Mouse (Mus musculus): ENCODE results near the gene Dus3l.
A peak's percentile ranks its signal among the peaks of the same experiment; 100 is the strongest.

The Dus3l gene

DNA sequence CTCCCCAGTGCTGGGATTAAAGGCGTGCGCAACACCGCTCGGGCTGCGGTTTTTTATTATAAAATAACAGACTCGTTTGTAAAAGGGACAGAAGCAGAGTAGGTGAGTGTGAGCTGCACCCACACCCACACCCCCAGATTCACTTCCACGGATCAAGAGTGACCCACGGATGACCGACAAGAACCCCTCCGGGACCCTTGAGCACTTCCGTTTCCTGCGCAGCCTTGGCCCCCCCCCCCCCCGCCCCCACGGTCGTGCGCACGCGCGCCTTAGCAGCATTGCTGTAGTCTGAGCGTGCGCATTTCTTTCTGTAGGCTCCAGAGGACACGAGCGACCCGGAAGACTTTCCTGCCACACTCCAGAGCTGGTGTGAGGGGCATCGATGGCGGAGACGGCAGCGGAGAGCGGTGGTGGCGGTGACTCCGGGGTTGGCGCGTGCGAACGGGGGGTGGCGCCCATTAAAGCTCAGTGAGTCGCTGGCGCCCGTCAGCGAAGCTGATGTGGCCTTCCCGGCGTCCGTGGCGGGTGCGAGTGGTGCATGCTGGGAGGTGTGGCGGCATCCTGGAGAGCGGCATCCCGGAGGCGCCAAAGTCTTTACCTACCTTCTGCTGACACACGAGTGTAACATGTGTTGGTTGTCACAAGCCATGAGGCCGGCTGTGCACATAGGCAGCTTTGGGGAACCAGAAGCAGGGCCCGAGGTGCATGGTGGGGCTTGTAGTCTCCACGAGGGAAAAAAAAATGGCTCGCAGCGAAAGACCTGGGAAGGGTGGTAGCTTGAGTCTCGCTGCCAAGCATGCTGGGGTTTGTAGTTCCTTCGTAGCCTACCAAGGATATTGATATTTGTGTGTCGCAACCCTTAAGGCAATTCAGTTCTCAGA, at the start of gene Dus3l:
Dus3l (plus strand) TSS at position 284 of the 881 bp plus-strand sequence.
- peak; percentile 94 for DNase-seq (ENCODE audit: low read depth)

DNA sequence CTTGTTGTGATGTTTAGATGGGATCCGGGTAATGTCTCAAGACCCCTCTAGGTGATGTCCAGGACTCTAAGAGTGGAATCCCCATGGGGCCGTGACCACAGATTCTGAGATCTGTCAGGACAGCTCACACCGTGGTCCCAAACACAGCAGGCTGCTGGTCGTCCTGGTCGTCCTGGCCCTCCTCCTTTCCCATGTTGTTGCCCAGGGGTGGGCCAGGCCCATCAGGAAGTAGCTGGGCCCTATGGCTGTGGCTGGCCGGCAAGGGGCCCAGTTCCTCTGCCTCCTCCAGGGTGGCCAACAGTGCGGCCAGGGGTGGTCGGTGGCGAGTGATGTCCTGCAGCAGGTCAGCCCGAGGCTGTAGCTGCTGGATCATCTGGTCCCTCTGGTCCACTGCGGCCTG, 49.2 kb upstream of the Dus3l start:
- DNase-seq (ENCODE audit: low read depth): no peak

DNA sequence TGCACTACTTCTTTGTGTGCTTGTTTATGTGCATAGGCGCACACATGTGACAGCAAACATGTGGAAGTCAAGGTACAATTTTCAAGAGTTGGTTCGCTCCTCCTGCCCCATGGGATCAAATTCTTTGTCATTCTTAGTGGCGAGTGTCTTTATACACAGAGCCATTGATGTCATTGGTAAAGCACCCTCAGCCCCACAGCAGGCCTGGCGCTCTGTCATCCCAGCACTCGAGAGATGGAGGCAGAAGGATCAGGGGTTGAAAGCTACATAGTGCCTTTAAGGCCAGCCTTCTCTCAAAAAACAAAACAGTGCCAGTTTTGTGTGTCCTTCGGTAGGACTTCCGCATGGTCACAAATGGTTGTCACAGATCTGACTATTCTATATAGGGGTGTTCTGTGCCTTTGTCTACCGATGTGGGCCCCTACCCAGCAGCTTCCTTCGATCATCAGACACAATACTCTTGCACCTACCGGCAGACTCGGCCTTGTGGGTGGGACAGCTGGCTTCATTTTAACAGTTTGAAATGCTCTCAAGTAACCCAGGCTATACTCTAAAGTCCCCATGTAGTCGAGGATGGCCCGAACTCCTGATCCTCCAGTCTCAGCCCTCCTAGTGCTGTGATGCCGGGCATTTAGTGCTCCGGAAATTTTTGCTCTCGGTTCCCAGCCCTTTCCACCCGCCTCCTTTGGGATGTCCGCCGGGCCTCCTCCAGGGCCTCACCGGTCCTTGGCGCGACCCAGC, 48.5 kb upstream of the Dus3l start:
- DNase-seq (ENCODE audit: low read depth): peak; percentile 37

DNA sequence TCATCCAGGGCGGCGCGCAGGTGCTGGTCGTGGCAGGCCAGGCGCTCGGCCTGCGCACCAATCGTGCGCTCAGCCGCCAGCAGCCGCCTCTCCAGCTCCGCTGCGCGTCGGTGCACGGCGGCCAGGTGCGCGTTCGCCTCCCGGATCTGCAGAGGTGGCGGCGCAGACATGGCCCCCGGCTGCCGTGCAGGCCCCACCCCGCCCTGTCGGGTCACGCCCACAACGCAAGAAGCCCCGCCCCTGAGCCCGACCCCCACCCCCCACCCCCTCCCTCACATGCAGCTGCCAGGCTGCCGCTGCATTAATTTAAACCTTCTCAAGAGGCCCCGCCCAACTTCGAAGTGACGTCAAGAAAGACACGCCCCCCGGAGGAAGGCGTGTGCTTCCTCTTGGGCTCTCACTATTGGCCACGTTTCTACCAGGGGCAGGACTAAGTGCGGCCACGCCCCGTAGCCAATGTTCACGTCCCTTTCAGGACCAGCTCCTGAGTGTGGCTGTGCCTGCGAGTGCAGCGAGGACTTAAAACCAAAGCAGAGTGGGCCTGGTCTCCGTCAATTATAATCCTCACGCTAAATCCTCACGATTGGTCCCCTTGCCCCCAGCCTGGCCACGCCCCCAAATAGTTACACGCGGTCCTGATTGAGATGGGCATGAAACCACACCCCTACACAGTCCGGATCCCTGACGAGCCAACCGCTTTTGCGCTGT, 47.7 kb upstream of the Dus3l start:
- peak; percentile 100 for DNase-seq (ENCODE audit: low read depth)

DNA sequence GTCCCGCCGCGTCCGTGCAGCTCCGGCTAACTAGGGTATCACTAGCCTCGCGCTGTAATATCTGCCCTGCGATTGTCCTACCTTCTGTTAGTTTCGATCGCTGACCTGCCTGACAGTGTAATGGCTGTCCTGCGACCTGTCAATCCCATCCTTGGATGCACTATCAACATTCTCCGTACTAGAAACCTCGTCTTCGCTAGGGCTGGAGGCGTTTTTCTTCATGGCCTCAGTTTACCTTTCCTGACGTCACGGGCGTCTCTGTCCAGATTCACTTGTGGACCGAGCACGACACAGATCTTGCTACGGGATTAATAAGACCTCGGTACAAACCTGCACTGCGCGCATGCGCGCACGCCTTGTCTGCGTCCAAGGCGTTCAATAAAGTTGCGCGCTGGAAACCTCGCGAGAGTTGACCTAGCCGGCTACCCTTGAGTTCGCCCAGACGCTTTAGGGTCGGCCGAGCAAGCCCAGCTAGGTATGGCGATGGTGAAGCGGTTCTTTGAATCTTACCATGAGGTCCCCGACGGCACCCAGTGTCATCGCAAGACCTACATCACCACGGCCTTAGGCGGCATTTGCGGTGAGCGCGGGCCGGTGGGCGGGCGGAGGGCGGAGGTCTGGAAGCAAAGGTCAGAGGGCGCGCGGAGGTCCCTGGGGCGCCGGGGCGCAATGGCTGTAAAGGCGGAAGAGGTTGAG, 47.0 kb upstream of the Dus3l start, which contains the start of the genes Ndufa11 and Vmac:
Ndufa11 (plus strand) TSS at position 405 of the 696 bp plus-strand sequence.
Vmac (minus strand) TSS at position 660 of the 696 bp plus-strand sequence.
- peak; percentile 99 for DNase-seq (ENCODE audit: low read depth)

DNA sequence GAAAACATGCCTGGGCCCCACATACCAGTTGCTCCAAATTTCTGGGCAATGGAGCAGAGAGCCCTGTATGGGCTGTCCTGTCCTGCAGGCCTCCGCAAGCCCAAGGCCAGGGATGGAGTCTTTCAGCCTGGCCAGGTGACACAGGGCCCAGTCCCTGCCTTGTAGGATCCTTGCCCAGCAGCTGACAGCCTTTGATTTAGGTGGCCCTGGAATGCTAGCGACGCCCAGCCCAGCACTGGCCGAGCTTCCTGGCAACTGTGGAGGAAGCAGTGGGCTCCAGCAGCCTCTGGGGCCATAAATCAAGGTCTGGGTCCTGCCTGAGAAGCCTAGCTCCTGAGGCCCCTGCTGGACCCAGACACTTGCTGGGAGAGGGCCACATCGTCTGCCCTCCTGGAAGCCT, 42.1 kb upstream of the Dus3l start:
- no peak for DNase-seq (ENCODE audit: low read depth)

DNA sequence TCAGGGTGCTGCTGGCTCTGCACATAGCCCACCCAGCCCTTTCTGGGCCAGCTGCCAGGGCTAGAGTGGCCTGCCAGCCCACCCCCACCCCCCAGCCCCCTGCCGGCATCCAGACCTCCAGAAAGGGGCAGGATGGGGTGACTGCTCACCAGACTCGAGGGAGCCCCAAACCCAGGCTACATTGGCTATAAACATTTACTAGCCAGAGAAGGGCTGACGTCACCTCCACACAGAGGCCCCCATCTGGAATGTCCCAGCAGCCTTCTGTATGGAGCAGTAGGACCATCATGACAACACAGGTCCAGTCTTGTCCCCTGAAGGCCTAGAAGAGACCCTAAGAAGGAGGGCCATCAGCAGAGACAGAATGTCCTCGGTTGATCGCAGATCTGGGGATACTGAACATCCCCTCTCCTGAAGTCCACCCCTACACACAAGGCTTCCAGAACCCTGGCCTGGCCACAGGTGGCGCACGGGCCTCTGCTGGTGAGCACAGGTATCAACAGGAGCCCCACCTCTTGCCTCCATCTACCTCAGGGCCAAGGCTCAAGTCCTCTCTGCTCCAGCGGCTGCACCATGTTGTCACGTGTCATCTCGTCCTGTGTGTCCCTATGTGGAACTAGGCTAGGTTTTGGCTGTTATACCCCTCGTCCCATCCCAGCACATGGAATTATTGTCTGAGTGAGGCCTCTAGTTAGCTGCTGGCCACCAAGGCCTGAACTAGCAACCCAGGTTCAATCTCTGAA, 41.0 kb upstream of the Dus3l start:
- no peak for DNase-seq (ENCODE audit: low read depth)

DNA sequence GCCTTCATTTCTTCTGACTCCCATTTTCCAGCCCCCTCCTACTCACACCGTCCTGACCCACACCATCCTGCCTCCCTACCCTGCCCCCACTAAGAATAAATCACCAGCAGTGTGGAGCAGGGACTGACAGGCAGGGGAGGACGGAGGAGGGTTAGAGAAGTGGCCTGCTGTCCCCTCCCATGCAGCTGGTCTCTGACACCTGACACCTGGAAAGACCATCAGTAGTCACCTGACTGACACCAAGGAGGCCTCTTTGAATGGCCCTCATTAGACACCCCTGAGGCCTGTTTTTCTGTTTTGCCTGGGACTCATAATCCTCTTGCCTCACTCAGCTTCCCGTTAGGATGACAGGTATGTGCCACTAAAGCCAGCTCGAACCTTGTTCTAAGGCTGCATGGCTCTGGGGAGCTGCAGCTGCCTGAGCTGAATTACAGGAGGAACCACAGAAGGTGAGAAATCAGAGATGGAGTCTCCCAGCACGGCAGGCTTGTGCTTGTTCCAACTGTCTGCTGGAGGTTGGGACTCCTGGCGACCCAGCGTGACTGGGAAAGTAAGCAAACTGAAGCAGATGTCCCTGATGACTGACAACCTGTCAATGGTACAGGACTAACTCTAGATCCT, 37.4 kb upstream of the Dus3l start:
- no peak for DNase-seq (ENCODE audit: low read depth)

DNA sequence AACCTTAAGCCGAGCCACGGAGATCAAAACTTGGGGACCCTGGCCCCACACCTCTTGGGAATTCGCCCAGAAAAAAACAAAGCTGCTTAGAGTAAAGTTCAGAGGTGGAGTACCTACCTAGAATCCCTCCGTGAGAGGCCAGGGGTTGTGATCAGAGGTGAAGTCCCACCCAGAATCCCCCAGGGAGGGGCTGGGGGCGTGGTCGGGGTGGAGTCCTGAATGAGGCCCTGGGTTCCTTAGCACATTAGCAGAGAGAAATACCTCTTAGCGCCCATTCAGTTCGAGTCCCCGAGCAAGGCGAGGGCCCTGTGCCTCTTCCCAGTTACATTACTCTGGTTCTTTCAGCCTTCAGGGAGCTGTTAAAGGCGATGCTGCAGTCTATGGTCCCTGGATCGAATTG, 36.9 kb upstream of the Dus3l start:
- DNase-seq (ENCODE audit: low read depth): no peak

DNA sequence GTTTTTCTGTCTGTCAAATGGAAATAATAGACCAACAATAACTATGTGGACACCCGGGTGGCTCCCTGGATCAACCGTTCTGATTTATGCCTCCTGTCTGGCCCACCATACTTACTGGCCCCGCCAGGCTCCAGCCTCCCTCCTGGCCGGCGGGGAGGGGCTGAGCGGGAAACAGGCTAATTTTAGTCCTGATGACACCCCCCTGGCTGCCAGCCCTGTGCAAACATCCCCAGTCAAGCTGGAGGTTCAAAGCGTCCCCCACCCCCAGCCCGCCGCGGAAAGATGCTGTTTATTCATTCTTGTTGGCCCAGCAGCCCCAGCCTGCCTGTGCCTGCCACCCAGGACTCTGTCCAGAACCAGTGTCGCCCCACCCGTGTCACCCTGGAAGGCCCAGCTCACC, 36.4 kb upstream of the Dus3l start:
- DNase-seq (ENCODE audit: low read depth): no peak

DNA sequence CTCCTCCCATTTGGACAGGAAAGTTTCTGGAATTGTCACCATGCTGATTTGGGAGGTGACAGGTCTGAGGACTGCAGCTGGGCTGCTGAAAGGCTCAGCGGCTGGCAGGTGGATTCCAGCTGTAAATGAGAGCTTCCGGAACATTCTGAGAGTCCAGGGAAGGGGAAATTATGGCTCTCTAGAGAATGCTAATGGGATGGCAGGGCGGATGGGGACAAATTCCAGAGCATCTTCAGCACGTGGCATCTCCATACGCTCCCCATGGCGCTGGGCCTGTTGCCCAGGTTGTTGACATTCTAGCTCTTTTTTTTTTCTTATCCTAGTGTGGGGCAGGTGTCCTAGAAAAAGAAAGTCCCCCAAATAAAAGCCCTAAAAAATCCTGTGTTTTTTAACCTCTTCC, 35.4 kb upstream of the Dus3l start:
- DNase-seq (ENCODE audit: low read depth): no peak

DNA sequence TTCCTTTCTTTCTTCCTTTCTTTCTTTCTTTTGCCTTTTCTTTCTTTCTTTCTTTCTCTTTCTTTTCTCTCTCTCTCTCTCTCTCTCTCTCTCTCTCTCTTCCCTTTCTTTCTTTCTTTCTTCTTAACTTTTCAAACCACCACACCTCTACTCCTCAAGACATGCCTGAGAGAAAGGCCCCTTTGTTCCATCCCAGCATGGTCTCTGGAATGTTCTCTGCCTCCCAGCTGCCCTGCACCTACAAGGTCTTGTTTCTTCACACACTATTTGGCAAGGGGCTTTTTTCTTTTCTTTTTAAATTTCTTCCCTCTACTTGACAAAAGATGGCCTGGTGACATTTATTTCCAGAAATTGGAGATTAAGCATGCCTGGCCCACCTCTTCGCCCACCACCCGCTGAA, 34.9 kb upstream of the Dus3l start:
- no peak for DNase-seq (ENCODE audit: low read depth)

DNA sequence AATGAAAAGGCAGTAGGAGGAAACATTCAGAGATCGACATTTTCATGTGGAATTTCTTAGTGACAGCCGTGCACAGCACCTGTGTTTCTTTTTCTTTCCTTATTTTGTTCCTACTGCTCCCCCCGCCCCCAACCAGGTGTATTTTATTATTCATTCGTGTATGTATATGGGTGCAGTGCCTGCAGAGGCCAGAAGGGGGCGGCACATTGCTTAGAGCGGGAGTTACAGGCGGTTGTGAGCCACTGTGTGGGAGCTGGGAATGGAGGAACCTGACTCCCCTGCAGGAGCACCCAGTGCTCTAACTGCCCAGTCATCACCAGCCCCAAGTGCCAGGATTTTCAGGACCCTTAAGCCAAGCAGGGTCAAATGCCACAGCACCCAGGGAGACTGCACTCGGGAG, 28.0 kb upstream of the Dus3l start:
- peak; percentile 45 for DNase-seq (ENCODE audit: low read depth)

DNA sequence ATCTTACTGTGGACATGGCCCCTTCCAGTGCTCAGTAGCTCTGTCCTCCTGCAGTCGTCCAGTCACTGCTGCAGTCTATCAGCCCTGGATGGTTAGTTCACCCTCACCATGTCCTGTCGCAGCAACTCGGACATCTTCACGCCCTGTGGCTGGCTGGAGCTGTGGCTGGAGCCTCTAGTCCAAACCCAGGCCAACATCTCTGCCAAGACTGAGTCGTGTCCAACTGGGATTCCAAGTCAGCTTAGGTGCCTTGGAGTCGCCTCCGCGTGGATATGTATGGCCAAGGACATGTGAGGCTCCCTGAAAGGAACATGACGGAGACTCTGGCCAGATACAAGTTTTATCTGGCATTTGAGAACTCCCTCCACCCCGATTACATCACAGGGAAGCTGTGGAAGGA, 26.3 kb upstream of the Dus3l start:
- DNase-seq (ENCODE audit: low read depth): no peak

DNA sequence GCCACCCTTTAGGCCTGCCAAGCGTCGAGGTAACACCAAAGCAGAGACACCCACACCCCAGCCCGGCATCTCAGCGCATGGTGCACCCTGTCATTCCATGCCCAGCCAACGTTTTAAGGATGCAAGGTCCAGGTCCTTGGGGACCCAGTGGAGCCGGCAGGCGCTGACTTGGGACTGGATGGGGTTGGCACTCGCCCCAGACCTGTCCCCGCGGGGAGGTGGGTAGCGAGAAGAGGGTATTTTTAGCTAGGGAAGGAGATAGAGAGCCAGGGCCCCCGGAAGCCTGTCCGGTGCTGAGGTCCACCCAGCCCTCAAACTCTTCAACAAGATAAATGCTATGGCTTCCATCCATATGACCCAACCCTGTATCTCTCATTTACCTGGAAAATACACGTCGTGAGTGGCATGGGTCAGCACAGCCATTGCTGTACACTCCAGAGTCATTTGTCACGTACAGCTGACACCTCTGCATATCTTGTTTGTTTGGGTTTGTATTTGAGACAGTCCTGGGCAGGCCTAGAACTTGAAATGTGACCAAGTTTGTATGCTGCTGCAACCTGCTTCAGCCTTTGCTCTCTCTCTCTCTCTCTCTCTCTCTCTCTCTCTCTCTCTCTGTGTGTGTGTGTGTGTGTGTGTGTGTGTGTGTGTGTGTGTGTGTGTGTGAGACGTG, 24.3 kb upstream of the Dus3l start:
- DNase-seq (ENCODE audit: low read depth): no peak

DNA sequence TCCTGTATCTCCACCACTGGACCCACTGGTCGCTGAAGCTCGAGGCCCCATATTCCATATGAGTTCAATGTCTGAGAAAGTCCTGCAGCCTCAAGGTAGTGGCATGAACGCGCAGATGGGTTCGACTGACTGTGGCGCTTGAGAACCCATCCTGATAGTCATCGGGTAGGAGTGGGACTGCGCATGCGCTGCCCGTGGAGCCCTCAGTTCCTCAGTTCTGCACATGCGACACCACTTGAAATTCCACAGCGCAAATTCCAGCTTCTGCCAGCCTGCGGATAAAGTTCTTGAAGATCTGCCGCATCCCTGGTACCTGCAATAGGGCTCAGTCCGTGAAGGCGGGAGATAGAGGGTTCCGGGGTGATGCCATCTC, 23.8 kb upstream of the Dus3l start:
- DNase-seq (ENCODE audit: low read depth): no peak

DNA sequence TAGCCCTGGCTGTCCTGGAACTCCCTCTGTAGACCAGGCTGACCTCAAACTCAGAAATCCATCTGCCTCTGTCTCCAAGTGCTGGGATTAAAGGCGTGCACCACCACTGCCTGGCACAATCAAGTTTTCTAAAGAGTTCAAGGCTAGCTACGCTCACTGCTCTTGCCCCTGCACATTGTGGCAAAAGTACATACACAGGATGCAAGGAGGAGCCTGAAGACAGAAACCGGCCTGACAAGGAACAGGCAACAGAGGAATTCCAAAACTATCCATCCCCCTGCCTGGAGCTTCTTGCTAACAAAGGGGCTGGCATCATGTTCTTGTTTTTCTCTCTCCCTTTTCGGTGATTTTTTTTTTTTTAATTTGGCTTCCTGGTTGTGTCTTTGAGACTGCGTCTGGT, 20.4 kb upstream of the Dus3l start:
- no peak for DNase-seq (ENCODE audit: low read depth)

DNA sequence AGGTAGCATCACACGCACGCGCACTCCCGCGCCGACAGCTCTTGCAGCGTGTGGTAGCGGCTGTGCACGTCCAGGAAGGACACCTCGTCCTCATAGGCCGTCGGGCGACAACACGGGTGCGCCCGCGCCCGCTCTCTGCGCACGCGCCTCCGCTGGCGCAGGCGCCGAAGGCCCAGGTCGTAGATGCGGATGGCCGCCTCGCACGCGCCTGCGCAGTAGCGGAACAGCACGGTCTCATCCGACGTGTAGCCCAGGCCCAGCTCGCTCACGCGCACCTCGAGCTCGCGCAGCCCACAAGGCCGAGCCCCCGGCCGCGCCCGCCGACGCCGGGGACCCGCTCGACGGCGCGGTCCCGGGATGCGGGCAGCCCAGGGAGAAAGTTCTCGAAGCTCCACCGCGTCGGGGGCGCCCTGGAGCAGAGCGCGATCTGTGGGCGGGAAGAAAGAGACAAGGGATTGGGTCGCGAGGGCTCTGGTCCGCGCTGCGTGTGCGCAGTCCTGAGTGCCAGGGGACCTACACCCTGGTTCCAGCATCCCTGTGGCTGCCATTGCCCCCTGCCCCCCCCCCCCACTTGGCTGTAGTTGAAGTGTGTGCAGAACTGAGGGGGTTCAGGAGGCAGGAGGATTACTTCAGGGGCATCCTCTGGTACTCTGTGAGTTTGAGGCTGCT, 13.0 kb upstream of the Dus3l start:
- DNase-seq (ENCODE audit: low read depth): peak; percentile 45

DNA sequence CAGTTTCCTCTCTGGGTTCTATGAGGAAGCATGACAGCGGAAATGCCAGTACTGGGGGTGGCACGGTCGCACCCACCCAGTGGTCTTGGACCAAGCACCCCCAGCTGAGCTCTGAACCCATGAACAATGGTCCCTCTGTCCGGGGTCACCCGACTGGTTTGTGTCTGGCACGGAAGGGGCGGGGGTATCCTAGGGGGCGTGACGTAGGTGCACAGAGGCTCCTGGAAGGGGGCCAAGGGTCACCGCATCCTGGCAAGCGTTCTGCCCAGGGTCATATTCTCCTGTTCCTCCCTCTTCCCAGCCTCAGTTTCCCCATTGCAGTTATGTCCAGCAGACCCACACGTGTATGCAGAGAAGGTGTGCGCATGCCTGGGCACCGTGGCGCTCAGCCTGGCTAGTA, 11.1 kb upstream of the Dus3l start:
- no peak for DNase-seq (ENCODE audit: low read depth)

Measured in naive thymus-derived CD4-positive, alpha-beta T cell, adult 2 months (primary cell).